Mouse (Mus musculus): ENCODE results near the gene Ugt1a10. TPM values are rescaled to one million over a fixed set of nuclear protein-coding genes. Genes with fewer than 3 reads are reported as not detected.
"Not testable (repeated sequence)": the region's sequence is repeated elsewhere in the genome, so short reads cannot be mapped to it uniquely, and the experiment has no call there.

Ugt1a10 gene
- polyA plus RNA-seq, 1 experiment from 2014 or later, result not detected

GRCm38 (mm10) chr1:88098546-88098945 lies 43.4 kb downstream of the Ugt1a10 start:
- H3K9ac ChIP-seq (replicated peaks); H3K4me3 ChIP-seq (replicated peaks); H3K27me3 ChIP-seq; ATAC-seq (ENCODE audit: insufficient number of reproducible peaks, insufficient read depth, low FRiP score, low TSS enrichment, low read depth); H3K36me3 ChIP-seq; H3K9me3 ChIP-seq; H3K4me2 ChIP-seq; H3K27ac ChIP-seq: not testable (repeated sequence)
- H3K4me1 ChIP-seq (replicated peaks), result peaks cover 13% of the 10 kb centered on the region
- WGBS, result 91% methylated on average over 3 of the region's 3 CpGs

DNA sequence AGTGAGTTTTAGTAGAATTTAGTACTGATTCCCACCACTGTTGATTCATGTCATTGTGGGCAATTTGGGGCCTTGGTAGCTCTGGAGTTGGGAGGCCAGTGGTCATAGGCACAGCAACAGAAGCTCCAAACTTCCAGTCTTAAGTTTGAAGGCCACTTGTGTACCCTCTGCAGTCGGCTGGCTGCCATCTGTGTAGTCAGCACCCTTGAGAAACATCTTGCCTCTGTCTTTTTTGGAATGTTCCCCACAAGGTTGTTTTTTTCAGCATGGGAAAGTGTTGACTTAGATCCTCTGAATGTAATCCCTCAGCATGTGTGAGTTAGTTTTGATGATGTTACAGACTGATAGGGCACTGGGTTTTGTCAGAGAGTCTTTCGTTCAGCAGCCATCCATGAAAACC lies 44.5 kb downstream of the Ugt1a10 start:
- H3K9ac ChIP-seq (replicated peaks); H3K27me3 ChIP-seq; ATAC-seq (ENCODE audit: insufficient number of reproducible peaks, insufficient read depth, low FRiP score, low TSS enrichment, low read depth); H3K4me3 ChIP-seq (replicated peaks); H3K9me3 ChIP-seq; H3K27ac ChIP-seq; H3K4me2 ChIP-seq; H3K36me3 ChIP-seq: not testable (repeated sequence)
- 84% methylated on average over 2 of the region's 2 CpGs for WGBS
- peaks cover 11% of the 10 kb centered on the region for H3K4me1 ChIP-seq (replicated peaks)

DNA sequence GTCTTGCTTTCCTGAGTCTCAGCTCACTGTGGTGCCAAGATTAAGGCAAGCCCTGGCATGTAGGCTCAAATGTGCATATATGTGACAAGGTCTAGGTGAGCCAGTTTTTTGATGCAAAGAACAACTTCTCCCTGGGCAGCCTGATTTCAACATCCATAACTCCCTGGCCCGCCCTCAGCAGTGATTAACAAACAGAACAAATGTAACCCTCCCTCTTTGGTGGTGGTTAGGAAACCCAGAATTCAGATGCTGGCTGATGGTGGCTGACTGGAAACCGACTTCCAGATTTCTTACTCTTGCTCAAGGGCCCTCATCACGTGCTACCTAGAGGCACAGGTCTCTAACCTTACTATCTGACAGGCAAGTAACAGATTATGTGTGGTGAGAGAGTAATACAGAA lies 47.8 kb downstream of the Ugt1a10 start, which contains the start of gene Ugt1a6b:
Gene Ugt1a6b (plus strand): TSS at position 234 of the 400 bp plus-strand sequence.
- H3K4me1 ChIP-seq (replicated peaks); H3K27ac ChIP-seq; H3K4me3 ChIP-seq (replicated peaks); H3K27me3 ChIP-seq; H3K9ac ChIP-seq (replicated peaks); H3K4me2 ChIP-seq; H3K9me3 ChIP-seq; ATAC-seq (ENCODE audit: insufficient number of reproducible peaks, insufficient read depth, low FRiP score, low TSS enrichment, low read depth); H3K36me3 ChIP-seq: not testable (repeated sequence)
- 63% methylated on average over 3 of the region's 3 CpGs for WGBS

GRCm38 (mm10) chr1:88103697-88104468 lies 48.7 kb downstream of the Ugt1a10 start:
- H3K9ac ChIP-seq (replicated peaks); H3K27ac ChIP-seq; H3K9me3 ChIP-seq; H3K36me3 ChIP-seq; H3K4me2 ChIP-seq; ATAC-seq (ENCODE audit: insufficient number of reproducible peaks, insufficient read depth, low FRiP score, low TSS enrichment, low read depth); H3K4me1 ChIP-seq (replicated peaks); H3K27me3 ChIP-seq; H3K4me3 ChIP-seq (replicated peaks): not testable (repeated sequence)
- 85% methylated on average over 5 of the region's 5 CpGs for WGBS

- H3K9ac ChIP-seq (replicated peaks), result no peak overlapping the region
- no peak overlapping the region for H3K4me2 ChIP-seq
- no peaks in the 10 kb centered on the region for H3K36me3 ChIP-seq
- no peak overlapping the region for H3K4me3 ChIP-seq (replicated peaks)
- 82% methylated on average over 1 of the region's 1 CpGs for WGBS
- H3K4me1 ChIP-seq (replicated peaks), result no peaks in the 10 kb centered on the region
- H3K27me3 ChIP-seq, result no peaks in the 10 kb centered on the region
- no peak overlapping the region for H3K27ac ChIP-seq
- no peak for ATAC-seq (ENCODE audit: insufficient number of reproducible peaks, insufficient read depth, low FRiP score, low TSS enrichment, low read depth)
- H3K9me3 ChIP-seq, result no peaks in the 10 kb centered on the region
Measured at GRCm38 (mm10) chr1:88104667-88105430, 49.7 kb downstream of the Ugt1a10 start.

- no peak overlapping the region for H3K27ac ChIP-seq
- 68% methylated on average over 2 of the region's 2 CpGs for WGBS
- no peak overlapping the region for H3K4me2 ChIP-seq
- no peaks in the 10 kb centered on the region for H3K36me3 ChIP-seq
- no peaks in the 10 kb centered on the region for H3K4me1 ChIP-seq (replicated peaks)
- H3K9me3 ChIP-seq, result no peaks in the 10 kb centered on the region
- H3K4me3 ChIP-seq (replicated peaks), result no peak overlapping the region
- H3K9ac ChIP-seq (replicated peaks), result no peak overlapping the region
- no peaks in the 10 kb centered on the region for H3K27me3 ChIP-seq
- no peak for ATAC-seq (ENCODE audit: insufficient number of reproducible peaks, insufficient read depth, low FRiP score, low TSS enrichment, low read depth)
Measured at GRCm38 (mm10) chr1:88105656-88106055, 50.5 kb downstream of the Ugt1a10 start.

GRCm38 (mm10) chr1:88109027-88109557 lies 53.9 kb downstream of the Ugt1a10 start:
- not testable (repeated sequence) for ATAC-seq (ENCODE audit: insufficient number of reproducible peaks, insufficient read depth, low FRiP score, low TSS enrichment, low read depth); H3K9me3 ChIP-seq; H3K27ac ChIP-seq; H3K4me2 ChIP-seq; H3K27me3 ChIP-seq; H3K4me3 ChIP-seq (replicated peaks); H3K9ac ChIP-seq (replicated peaks); H3K4me1 ChIP-seq (replicated peaks); H3K36me3 ChIP-seq
- 85% methylated on average over 2 of the region's 2 CpGs for WGBS

GRCm38 (mm10) chr1:88109604-88110003 lies 54.4 kb downstream of the Ugt1a10 start:
- not testable (repeated sequence) for H3K36me3 ChIP-seq; H3K4me3 ChIP-seq (replicated peaks); H3K27me3 ChIP-seq; ATAC-seq (ENCODE audit: insufficient number of reproducible peaks, insufficient read depth, low FRiP score, low TSS enrichment, low read depth); H3K27ac ChIP-seq; H3K9me3 ChIP-seq; H3K4me1 ChIP-seq (replicated peaks); H3K9ac ChIP-seq (replicated peaks); H3K4me2 ChIP-seq
- 76% methylated on average over 2 of the region's 2 CpGs for WGBS

- ATAC-seq (ENCODE audit: insufficient number of reproducible peaks, insufficient read depth, low FRiP score, low TSS enrichment, low read depth); H3K27ac ChIP-seq; H3K4me3 ChIP-seq (replicated peaks); H3K9ac ChIP-seq (replicated peaks); H3K4me2 ChIP-seq; H3K9me3 ChIP-seq; H3K27me3 ChIP-seq; H3K4me1 ChIP-seq (replicated peaks); H3K36me3 ChIP-seq: not testable (repeated sequence)
- 90% methylated on average over 6 of the region's 6 CpGs for WGBS
Measured at GRCm38 (mm10) chr1:88112769-88113168, 57.6 kb downstream of the Ugt1a10 start.

DNA sequence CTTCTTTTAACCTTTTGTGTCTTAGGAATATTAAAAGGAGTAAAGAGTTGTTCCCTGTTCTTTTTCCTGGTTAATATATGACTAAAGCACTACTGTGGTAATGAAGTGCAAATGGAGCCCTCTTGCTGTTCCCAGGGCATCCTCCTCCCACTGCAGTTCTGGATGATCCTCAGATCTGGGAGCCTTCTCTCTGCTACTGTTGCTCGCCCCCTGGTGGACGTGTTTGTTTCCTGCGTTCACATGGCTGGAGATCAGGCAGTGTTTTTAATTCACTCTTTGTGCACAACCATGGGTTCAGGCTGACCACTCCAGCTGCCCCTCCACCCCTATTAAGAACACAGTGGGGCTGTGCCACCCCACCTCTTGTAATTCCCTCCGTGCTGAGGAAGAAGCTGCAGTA lies 65.4 kb downstream of the Ugt1a10 start:
- 20% methylated on average over 3 of the region's 4 CpGs for WGBS
- not testable (repeated sequence) for H3K27ac ChIP-seq; H3K27me3 ChIP-seq; H3K9me3 ChIP-seq; H3K9ac ChIP-seq (replicated peaks); ATAC-seq (ENCODE audit: insufficient number of reproducible peaks, insufficient read depth, low FRiP score, low TSS enrichment, low read depth); H3K4me3 ChIP-seq (replicated peaks); H3K4me1 ChIP-seq (replicated peaks); H3K4me2 ChIP-seq; H3K36me3 ChIP-seq

DNA sequence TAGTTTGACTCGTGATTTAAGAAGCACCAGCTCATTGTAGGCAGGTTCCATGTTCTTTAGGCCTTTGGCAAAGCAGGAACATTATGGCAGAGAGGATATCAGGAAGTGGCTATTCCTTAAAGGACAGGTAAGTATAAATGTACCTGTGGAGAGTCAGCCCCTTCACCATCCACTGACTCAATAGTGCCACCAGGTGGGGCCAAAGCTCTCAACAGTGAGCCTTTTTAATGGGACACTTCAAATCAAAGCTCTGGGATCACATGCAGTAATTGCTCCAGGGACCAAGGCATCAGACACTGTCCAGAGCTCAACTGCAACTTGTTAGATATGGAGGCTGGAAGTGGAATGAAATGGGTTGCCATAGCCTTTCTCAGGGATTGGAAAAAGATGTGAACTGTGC lies 66.3 kb downstream of the Ugt1a10 start:
- H3K36me3 ChIP-seq; H3K27ac ChIP-seq; ATAC-seq (ENCODE audit: insufficient number of reproducible peaks, insufficient read depth, low FRiP score, low TSS enrichment, low read depth); H3K4me2 ChIP-seq; H3K9ac ChIP-seq (replicated peaks); H3K4me1 ChIP-seq (replicated peaks); H3K4me3 ChIP-seq (replicated peaks); H3K9me3 ChIP-seq; H3K27me3 ChIP-seq: not testable (repeated sequence)
- WGBS, result no CpG with 5 or more reads among the region's 1 CpGs
